Mouse (Mus musculus) testis, adult 10 weeks (tissue): ENCODE measurements around the gene Aifm3. TPM values are rescaled to one million over a fixed set of nuclear protein-coding genes. Genes with fewer than 3 reads are reported as not detected.

Source experiments
- polyA plus RNA-seq: library from polyadenylated mRNA; stranded (reverse); fragments of 350-450 nt; fragmentation: Illumina TruSeq; extraction: RNeasy Lipid Tissue Mini Kit (QIAGEN cat#74804); gene quantifications from one replicate; pipeline ENCODE4 v1.2.3, GENCODE M21; 2014; ENCODE audit warnings: low read depth, low replicate concordance

Gene Aifm3
- 0.34 TPM for polyA plus RNA-seq

DNA sequence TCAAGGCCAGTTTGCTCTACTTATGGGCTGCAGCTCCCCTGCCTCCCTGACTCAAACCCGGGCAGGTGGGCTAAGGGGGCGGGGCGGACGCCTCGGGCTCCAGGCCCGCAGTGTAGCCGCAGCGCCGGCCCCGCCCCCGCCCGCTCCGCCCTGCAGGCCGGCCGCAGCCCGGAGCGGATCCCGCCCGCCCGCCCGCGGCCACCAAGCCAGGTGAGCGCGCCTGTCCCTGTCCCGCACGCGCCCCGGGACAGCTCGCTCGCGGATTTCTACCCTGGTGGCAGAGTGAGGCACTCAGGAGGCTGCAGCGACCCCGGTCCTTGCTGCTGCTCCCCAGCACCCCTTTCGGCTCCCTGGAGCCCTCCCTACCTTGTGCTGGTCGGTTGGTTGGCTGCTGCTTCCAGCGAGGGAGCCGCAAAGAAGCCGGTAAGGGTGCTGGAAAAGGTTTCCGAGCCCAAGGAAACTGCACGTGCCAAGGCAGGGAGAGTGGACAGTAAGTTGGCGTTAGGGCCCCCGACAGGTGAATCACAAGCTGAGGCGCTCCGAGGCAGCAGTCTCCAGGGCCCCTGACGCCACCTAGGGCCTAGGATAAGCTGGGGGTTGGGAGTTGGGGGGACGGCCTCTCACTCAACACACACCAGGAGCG lies at the start of gene Aifm3:
Gene Aifm3, plus strand, starts transcription at position 143 of the 643 bp plus-strand sequence.

DNA sequence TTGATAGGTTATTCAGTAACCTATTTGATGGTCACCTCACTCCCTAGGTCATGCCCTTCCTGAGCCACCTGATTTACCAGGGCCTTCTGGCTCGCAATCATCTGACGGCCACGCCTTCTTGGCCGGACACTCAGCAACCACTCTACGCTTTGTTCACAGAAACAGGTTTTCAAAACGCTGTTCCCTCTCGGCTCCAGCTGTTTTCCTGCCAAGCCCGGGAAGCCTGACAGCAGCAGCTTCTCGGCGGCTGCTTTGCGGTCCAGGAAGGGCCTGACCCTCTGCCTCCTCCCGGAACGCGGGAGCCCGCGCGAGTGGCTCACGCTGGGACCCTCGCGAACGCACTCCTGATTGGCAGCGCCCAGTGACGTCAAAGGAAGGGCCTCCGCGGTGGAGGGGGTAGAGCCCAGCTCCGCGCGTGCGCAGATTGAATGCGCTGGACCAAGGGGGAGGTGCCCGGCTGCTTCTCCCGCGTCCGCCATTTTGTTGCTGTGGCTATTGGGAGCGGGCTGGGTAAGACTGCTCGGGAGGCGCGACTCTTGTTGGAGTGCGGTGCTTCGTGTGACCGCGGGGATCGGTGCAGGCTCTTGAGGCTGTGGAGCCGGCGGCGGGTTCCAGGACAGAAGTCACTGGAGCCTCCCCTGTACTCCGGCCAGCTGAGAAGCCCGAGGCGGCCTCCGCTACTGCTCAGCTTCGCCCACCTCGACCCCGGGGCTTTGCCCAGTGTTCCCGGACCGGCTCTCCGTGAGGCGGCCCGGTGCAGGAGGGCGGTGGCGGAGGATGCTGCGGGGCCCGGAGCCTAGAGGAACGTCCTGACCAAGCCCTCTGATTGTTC lies 37.7 kb upstream of the Aifm3 start, which contains the start of gene Crkl:
Gene Crkl, plus strand, starts transcription at position 447 of the 832 bp plus-strand sequence.

DNA sequence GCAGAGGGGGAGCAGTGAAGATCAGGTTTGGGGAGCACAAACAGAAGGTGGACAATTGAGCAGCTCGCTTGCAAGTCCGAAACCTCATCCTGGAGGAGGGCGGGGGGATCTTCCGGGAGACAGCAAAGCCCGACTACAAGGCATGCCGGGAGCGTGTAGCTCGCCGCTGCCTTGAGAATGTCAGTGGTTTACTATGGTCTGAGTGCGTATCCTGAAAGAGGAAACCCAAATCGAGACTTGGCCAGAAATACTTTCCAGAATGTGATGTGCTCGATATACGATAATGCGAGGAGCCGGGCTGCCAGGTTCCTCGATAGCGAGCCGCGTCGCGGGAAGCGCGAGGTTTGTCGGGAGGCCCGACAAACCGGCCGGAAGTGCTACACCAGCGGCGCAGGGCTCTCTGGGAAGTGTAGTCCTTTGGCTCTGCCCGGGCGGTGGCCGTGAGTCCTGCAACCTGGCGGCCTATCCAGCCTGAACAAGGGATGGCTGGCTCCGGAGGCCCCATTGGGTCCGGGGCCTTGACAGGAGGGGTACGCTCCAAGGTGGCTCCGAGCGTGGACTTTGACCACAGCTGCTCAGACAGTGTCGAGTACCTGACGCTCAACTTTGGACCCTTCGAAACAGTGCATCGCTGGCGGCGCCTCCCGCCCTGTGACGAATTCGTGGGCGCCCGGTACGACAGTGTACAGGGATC lies 19.3 kb downstream of the Aifm3 start, which contains the start of gene Lztr1:
Gene Lztr1, plus strand, starts transcription at position 143 of the 694 bp plus-strand sequence.

DNA sequence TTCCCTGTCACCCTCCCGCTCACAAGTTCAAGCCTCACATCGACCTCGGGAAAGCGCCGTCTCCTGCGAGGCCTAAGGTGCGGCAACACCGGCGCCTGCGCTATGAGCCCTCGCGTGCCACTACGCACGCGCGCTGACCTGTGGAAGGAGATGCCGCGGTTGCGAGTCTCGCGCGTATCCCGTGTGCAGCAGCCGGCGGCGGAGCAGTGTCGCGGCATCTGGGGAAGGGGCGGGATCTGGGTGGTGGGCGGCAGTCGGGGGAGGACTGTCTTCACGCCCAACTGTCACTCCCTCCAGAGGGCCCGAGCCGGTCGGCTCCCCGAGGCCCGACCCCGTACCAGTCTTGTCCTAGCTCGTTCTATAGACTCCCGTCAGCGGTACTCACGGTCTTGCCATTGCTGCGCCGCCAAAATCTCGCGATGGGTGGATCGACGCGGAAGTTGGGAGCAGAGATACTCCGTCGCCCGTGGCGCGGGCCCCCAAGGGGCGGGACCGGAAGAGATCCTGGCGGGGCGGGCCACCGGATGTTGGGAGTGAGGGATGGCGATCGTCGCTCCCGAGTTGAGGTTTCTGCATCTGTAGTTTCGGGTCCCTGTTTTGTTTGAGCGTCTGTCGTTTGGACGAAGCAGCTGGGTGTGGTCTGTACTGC lies 41.4 kb downstream of the Aifm3 start, which contains the start of gene Thap7:
Gene Thap7, minus strand, starts transcription at position 497 of the 649 bp plus-strand sequence.

Other genes starting within 250 kb of the Aifm3 start
- gene Tmem191c, start 213.5 kb upstream of the Aifm3 start, polyA plus RNA-seq = 1.1 TPM
- 0.10 TPM for gene Serpind1, start 158.2 kb upstream of the Aifm3 start, polyA plus RNA-seq
- 51.2 TPM for gene Snap29, start 83.6 kb upstream of the Aifm3 start, polyA plus RNA-seq
- 39.1 TPM for gene Pi4ka, start 83.3 kb upstream of the Aifm3 start, polyA plus RNA-seq
- 9.1 TPM for gene Crkl, start 37.6 kb upstream of the Aifm3 start, polyA plus RNA-seq
- 7.8 TPM for gene Lztr1, start 19.1 kb downstream of the Aifm3 start, polyA plus RNA-seq
- gene Thap7, start 41.5 kb downstream of the Aifm3 start, polyA plus RNA-seq = 3.6 TPM
- gene Lrrc74b, start 71.6 kb downstream of the Aifm3 start, polyA plus RNA-seq = 0.31 TPM
- 0.21 TPM for gene P2rx6, start 72.3 kb downstream of the Aifm3 start, polyA plus RNA-seq
- gene Slc7a4, start 93.6 kb downstream of the Aifm3 start, polyA plus RNA-seq = 0.81 TPM
- gene Smpd4, start 129.7 kb downstream of the Aifm3 start, polyA plus RNA-seq = 70.4 TPM
- 18.4 TPM for gene Ccdc74a, start 156.9 kb downstream of the Aifm3 start, polyA plus RNA-seq
- gene Med15, start 243.3 kb downstream of the Aifm3 start, polyA plus RNA-seq = 9.5 TPM